Mouse (Mus musculus): ENCODE measurements around the gene Btnl4. TPM values are rescaled to one million over a fixed set of nuclear protein-coding genes. Genes with fewer than 3 reads are reported as not detected.
"Not testable (repeated sequence)": the region's sequence is repeated elsewhere in the genome, so short reads cannot be mapped to it uniquely, and the experiment has no call there.

The Btnl4 gene
- polyA plus RNA-seq (2015; fragmentation: Nextera tagmentation; extraction: Ambion mirVana): 0.10 TPM in 1 of 2 replicates, not detected in the other

DNA sequence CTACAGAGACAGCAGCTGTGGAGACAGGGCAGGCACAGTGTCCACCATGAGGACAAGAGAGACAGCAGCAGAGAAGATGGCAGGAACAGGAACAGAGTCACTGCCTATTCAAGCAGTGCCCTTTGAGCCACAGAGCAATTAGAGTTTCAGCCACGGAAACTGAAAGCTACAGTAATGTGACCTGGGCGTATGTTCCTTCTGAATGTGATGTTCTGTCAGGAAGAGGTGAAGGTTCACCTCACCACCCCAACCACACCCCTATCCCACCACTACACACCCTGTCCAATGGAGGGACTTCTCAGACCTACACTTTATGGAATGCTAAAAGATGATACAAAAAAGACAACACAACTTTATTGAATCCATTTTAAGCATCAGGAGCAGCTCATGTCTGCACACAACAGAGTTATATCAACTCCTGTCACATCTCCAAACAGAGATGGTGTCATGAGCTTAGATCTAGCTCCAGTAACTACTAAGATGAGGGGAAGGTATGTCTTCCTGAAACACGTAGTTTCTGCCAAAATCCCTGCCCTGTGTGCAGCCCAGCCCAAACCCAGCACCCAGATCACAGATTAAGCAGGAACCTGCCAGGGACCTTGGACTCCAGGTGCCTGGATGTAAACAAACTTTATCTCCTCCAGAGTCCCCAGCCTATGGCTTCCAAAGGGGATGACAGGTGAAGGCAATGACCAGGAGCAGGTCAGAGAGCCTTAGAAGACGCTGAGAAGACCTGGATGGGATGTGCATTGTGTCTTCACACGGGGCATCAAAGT, at the start of gene Btnl4:
Gene Btnl4 (minus strand): TSS at position 81 of the 776 bp plus-strand sequence.
- not testable (repeated sequence) for H3K4me3 ChIP-seq (ENCODE audit: low read depth, low read length); H3K4me2 ChIP-seq (replicated peaks; ENCODE audit: low read depth, low read length); H3K27me3 ChIP-seq (replicated peaks; ENCODE audit: insufficient read depth, low read length); H3K9me3 ChIP-seq (ENCODE audit: low read length); H3K36me3 ChIP-seq (ENCODE audit: insufficient read depth, low read length); H3K9ac ChIP-seq (replicated peaks; ENCODE audit: low read depth); DNase-seq (ENCODE audit: low spot score); H3K27ac ChIP-seq (ENCODE audit: low read length); ATAC-seq; H3K4me1 ChIP-seq (ENCODE audit: insufficient read depth, low read depth, low read length)
- WGBS: 64% methylated on average over 4 of the region's 5 CpGs

DNA sequence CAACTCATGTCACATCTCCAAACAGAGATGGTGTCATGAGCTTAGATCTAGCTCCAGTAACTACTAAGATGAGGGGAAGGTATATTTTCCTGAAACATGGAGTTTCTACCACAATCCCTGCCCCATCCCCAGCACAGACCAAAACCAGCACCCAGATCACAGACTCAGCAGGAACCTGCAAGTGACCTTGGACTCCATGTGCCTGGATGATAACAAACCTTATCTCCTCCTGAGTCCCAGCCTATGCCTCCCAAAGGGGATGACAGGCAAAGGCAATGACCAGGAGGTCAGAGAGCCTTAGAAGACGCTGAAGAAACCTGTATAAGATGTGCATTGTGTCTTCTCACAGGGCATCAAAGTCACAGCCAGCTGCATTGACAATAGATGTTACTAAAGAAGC, 41.9 kb upstream of the Btnl4 start:
- TF ChIP-seq CTCF (IDR thresholded peaks at IDR 0.05) (no peak), EP300 (IDR thresholded peaks at IDR 0.05) (no peak)

DNA sequence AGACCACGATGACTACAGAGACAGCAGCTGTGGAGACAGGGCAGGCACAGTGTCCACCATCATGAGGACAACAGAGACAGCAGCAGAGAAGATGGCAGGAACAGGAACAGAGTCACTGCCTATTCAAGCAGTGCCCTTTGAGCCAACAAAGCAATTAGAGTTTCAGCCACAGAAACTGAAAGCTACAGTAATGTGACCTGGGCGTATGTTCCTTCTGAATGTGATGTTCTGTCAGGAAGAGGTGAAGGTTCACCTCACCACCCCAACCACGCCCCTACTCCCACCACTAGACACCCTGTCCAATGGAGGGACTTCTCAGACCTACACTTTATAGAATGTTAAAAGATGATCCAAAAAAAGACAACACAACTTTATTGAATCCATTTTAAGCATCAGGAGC, 41.5 kb upstream of the Btnl4 start:
- not testable (repeated sequence) for H3K27me3 ChIP-seq (replicated peaks; ENCODE audit: insufficient read depth, low read length); H3K4me1 ChIP-seq (ENCODE audit: insufficient read depth, low read depth, low read length); H3K4me3 ChIP-seq (ENCODE audit: low read depth, low read length); ATAC-seq; H3K27ac ChIP-seq (ENCODE audit: low read length); H3K9ac ChIP-seq (replicated peaks; ENCODE audit: low read depth); H3K36me3 ChIP-seq (ENCODE audit: insufficient read depth, low read length); H3K9me3 ChIP-seq (ENCODE audit: low read length); H3K4me2 ChIP-seq (replicated peaks; ENCODE audit: low read depth, low read length); DNase-seq (ENCODE audit: low spot score)
- WGBS: 60% methylated on average over 3 of the region's 3 CpGs

More for the DNA sequence above, 41.9 kb upstream of the Btnl4 start:
- Histone ChIP-seq H3K9ac (replicated peaks; ENCODE audit: low read depth) (no peak overlapping the region), H3K4me2 (replicated peaks; ENCODE audit: low read depth, low read length) (no peak overlapping the region), H3K9me3 (ENCODE audit: low read length) (no peaks in the 10 kb centered on the region), H3K27me3 (replicated peaks; ENCODE audit: insufficient read depth, low read length) (no peaks in the 10 kb centered on the region), H3K4me3 (ENCODE audit: low read depth, low read length) (no peak overlapping the region), H3K27ac (ENCODE audit: low read length) (no peak overlapping the region), H3K4me1 (ENCODE audit: insufficient read depth, low read depth, low read length) (no peaks in the 10 kb centered on the region), H3K36me3 (ENCODE audit: insufficient read depth, low read length) (no peaks in the 10 kb centered on the region)
- WGBS: 36% methylated on average over 1 of the region's 1 CpGs
- DNase-seq (ENCODE audit: low spot score) (no peak), ATAC-seq (no peak)

DNA sequence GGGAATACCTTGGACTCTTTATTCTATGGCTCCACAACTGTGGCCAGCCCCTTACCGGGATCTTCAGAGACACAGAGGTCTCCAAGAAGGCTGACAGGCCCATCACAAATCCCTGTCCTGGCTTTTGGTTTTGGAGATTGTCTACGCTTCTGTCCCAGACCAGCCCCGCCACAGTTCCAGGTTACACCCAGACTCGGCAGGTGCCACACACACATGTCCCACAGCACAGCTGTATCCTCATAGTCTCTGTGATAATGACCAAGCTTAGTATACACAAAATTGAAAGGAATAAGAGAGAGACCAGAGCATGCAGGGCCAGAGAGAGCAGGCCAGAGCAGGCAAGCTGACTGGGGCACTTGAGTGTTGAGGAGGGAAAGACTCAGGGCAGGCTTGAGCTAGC, 40.7 kb upstream of the Btnl4 start:
- Histone ChIP-seq H3K9me3 (ENCODE audit: low read length) (no peaks in the 10 kb centered on the region), H3K9ac (replicated peaks; ENCODE audit: low read depth) (no peak overlapping the region), H3K36me3 (ENCODE audit: insufficient read depth, low read length) (no peaks in the 10 kb centered on the region), H3K4me1 (ENCODE audit: insufficient read depth, low read depth, low read length) (no peaks in the 10 kb centered on the region), H3K4me2 (replicated peaks; ENCODE audit: low read depth, low read length) (no peak overlapping the region), H3K27me3 (replicated peaks; ENCODE audit: insufficient read depth, low read length) (no peaks in the 10 kb centered on the region), H3K4me3 (ENCODE audit: low read depth, low read length) (no peak overlapping the region), H3K27ac (ENCODE audit: low read length) (no peak overlapping the region)
- ATAC-seq (no peak), DNase-seq (ENCODE audit: low spot score) (no peak)
- TF ChIP-seq EP300 (IDR thresholded peaks at IDR 0.05) (no peak), CTCF (IDR thresholded peaks at IDR 0.05) (no peak)
- WGBS: 95% methylated on average over 4 of the region's 4 CpGs

DNA sequence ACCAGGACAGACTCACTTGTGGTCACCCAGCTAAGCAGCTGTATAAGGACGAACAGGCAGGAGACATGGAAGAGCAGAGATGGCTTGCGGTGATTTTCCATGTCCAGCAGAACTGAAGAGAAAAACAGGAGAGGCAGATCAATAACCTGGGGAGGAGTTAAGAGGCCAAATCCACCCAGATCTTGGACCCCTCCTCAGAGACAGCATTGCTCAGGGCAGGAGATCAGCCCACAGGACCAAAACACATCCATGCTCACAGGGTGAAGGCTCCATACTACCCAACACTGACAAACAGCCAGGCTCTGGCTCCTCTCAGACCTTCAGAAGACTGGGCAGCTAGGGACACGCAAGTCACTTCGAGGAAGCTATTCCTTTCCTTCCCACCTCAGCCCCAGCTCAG, 40.1 kb upstream of the Btnl4 start, which contains the start of gene Btnl6:
Gene Btnl6 (minus strand): TSS at position 101 of the 400 bp plus-strand sequence.
- H3K36me3 ChIP-seq (ENCODE audit: insufficient read depth, low read length): no peaks in the 10 kb centered on the region
- 81% methylated on average over 4 of the region's 4 CpGs for WGBS

DNA sequence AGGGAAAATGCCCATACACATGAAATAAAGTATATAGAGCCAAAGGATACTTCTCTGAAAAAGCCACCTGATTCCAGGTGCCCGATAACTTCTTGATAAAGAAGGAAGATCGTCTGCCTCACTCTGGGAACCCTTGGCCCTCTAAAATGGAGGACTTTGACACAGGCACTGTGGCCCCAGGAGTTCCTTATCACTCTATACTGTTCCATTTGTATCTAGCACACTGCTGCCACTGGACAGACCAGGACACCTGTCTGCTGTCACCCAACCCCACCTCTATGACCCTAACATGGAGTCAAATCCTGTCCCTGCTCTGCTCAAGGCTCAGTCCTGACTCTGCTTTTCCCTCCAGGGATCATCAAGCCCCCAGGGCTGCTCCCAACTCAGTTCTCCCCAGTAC, 39.4 kb upstream of the Btnl4 start:
- Histone ChIP-seq H3K36me3 (ENCODE audit: insufficient read depth, low read length) (no peaks in the 10 kb centered on the region), H3K27me3 (replicated peaks; ENCODE audit: insufficient read depth, low read length) (no peaks in the 10 kb centered on the region), H3K9ac (replicated peaks; ENCODE audit: low read depth) (no peak overlapping the region), H3K4me3 (ENCODE audit: low read depth, low read length) (no peak overlapping the region), H3K9me3 (ENCODE audit: low read length) (no peaks in the 10 kb centered on the region), H3K4me1 (ENCODE audit: insufficient read depth, low read depth, low read length) (no peaks in the 10 kb centered on the region), H3K4me2 (replicated peaks; ENCODE audit: low read depth, low read length) (no peak overlapping the region), H3K27ac (ENCODE audit: low read length) (no peak overlapping the region)
- WGBS: 77% methylated on average over 2 of the region's 2 CpGs
- ATAC-seq: no peak
- DNase-seq (ENCODE audit: low spot score): no peak
- TF ChIP-seq CTCF (IDR thresholded peaks at IDR 0.05) (no peak), EP300 (IDR thresholded peaks at IDR 0.05) (no peak)

More for the DNA sequence above, 40.1 kb upstream of the Btnl4 start, which contains the start of gene Btnl6:
- Histone ChIP-seq H3K9me3 (ENCODE audit: low read length) (no peaks in the 10 kb centered on the region), H3K4me1 (ENCODE audit: insufficient read depth, low read depth, low read length) (no peaks in the 10 kb centered on the region), H3K9ac (replicated peaks; ENCODE audit: low read depth) (no peak within 1 kb of the TSS), H3K4me2 (replicated peaks; ENCODE audit: low read depth, low read length) (no peak within 1 kb of the TSS), H3K27ac (ENCODE audit: low read length) (no peak within 1 kb of the TSS), H3K4me3 (ENCODE audit: low read depth, low read length) (no peak within 1 kb of the TSS), H3K27me3 (replicated peaks; ENCODE audit: insufficient read depth, low read length) (no peaks in the 10 kb centered on the region)
- ATAC-seq (no peak), DNase-seq (ENCODE audit: low spot score) (no peak)
- TF ChIP-seq CTCF (IDR thresholded peaks at IDR 0.05): no peak
- no peak for TF ChIP-seq EP300 (IDR thresholded peaks at IDR 0.05)

All from lung, postnatal 0 days (tissue).